Mouse (Mus musculus) embryonic fibroblast, embryonic 13.5 days (primary cell): ENCODE measurements around the gene B4galnt1.

Experiments used
- CTCF ChIP-seq: IDR thresholded peaks from 2 replicates; pipeline ENCODE4 v1.5.1; 2011; ENCODE audit warnings: mild to moderate bottlenecking, control low read depth, low read length, moderate library complexity, borderline replicate concordance; ENCODE audit not compliant: insufficient read depth
- POLR2A ChIP-seq: IDR thresholded peaks from 2 replicates; pipeline ENCODE4 v1.6.1; 2011; ENCODE audit warnings: low read depth, mild to moderate bottlenecking, control low read depth, low read length, moderate library complexity

- TF ChIP-seq POLR2A (peak; percentile 83), CTCF (no peak)
Measured at GRCm38 (mm10) chr10:127121066-127121477, 44.0 kb upstream of the B4galnt1 start, which contains the start of gene Os9.
